Mouse (Mus musculus) c-Kit-positive CD71-positive TER-119-negative erythroid progenitor cells, embryonic 14.5 days (primary cell): ENCODE measurements at regions not wholly inside any gene's neighbourhood (a gene's known extent, or its start where the extent isn't known, plus 50 kb on each side); places are given as distances from the start of the nearest gene placed in this dataset.
"Not testable (repeated sequence)": the region's sequence is repeated elsewhere in the genome, so short reads cannot be mapped to it uniquely, and the experiment has no call there.

ENCODE experiments used
- DNase-seq: peaks from one replicate; pipeline ENCODE4 v3.0.0-alpha.2; 2013; ENCODE audit warnings: low read depth

DNA sequence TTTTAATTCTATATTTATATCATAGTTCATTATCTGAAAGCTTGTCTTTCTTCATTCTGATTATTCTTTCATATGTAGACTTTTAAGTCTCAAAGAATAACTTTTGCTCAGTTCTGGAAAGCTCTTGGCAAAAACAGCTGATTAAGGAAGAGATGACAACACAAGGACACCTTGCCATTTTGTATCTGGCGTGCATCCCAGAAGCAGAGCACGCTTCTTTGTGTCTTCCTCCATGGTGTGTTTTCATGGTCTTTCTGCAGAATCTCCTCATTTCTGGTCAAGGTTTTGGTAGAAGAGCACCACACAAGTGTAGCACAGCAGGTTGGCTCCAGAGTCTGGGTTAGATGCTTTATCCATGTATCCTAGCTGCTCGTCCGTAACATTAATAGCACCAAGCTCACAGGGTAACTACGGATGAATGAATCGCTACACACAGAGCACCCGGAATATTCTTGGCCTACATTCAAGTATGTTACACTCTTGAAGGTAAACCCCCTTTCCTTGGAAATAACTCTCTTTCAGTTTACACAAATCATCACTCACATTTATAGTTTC, 148.9 kb upstream of the Ddhd1 start:
- no peak for DNase-seq

GRCm38 (mm10) chr14:45807767-45808166, 149.8 kb upstream of the Ddhd1 start:
- DNase-seq = no peak

DNA sequence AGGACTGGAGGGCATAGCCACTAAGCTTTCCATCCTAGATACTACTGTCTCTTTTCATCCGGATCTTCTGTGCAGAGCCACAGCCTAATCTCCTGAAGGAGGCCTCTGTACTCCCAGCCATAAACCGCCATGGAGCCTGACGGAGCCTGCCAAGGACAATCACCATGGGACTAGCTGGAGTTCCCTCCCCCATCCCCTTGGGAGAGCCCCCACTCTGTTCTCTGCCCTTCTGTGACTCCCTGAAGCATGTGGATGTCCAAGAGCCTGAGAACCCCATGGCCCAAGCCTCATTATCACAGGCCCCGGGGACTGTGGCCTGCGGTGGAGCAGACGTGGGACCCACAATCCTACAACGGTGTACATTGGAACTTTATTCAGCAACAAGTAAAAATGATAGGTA, 151.5 kb upstream of the Ddhd1 start:
- no peak for DNase-seq

GRCm38 (mm10) chr14:45810101-45810500, 152.2 kb upstream of the Ddhd1 start:
- DNase-seq = no peak

DNA sequence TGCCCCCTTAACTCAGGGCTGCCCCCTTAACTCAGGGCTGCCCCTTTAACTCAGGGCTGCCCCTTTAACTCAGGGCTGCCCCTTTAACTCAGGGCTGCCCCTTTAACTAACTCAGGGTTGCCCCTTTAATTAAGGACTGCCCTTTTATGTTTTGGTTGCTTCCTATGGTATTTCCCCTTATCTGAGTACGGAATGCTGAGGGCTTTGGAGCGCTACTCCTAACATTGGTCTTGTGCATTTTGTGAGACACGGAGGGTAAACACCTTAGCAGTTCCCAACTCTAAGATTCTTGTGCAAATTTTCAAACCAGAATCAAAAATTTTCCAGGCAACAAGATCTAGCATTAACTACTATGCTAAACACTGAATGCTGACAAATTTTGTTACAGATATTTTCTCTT, 152.7 kb upstream of the Ddhd1 start:
- no peak for DNase-seq

- no peak for DNase-seq
Measured at GRCm38 (mm10) chr14:45815598-45815997, 157.7 kb upstream of the Ddhd1 start.

GRCm38 (mm10) chr14:45816611-45817010, 158.7 kb upstream of the Ddhd1 start:
- not testable (repeated sequence) for DNase-seq

- DNase-seq = no peak
Measured at GRCm38 (mm10) chr14:45817756-45818155, 159.8 kb upstream of the Ddhd1 start.

GRCm38 (mm10) chr14:45824601-45825000, 166.7 kb upstream of the Ddhd1 start:
- DNase-seq = no peak

- no peak for DNase-seq
Measured at GRCm38 (mm10) chr14:45826023-45826422, 168.1 kb upstream of the Ddhd1 start.

DNA sequence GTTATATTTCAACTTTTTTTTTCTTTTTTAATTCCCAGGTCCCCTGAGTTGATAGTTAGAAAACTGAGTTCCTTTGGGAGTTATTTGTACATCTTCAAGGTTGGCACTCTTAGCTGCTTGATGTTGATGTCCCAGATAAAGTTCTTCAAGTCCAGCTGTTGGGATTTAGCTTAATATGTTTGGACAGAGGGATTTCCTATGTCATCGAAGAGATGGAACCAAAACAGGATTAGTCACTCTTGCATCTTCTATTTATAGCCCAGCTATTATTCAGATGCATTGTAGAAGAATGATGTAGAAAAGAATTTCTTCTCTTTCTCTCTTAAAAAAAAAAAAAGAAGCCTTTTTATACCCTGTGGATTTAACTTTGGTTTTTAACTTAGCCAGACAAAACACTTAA, 169.2 kb upstream of the Ddhd1 start:
- DNase-seq = no peak

GRCm38 (mm10) chr14:45830457-45830856, 172.5 kb upstream of the Ddhd1 start:
- DNase-seq = no peak

GRCm38 (mm10) chr14:45837039-45837438, 179.1 kb upstream of the Ddhd1 start:
- no peak for DNase-seq

DNA sequence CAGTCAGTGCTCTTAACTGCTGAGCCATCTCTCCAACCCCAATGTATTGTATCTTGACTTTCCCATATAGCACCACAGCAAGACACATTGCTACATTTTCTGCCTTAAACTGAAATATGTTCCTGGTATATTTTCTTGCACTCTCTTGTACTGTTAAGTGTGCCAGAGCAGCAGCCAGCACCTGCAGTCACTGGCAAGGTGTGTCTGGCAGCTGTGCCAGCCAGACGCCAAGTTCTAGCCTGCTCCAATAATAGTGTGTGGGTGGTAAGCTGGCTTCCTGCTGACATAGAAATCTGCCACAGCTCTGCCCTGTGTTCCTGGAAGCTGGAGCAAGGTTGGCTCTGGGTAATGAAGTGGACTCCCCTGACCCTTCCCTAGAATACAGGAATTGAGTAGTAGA, 185.9 kb upstream of the Ddhd1 start:
- DNase-seq = no peak

GRCm38 (mm10) chr14:45850588-45850987, 192.6 kb upstream of the Ddhd1 start:
- DNase-seq = no peak

DNA sequence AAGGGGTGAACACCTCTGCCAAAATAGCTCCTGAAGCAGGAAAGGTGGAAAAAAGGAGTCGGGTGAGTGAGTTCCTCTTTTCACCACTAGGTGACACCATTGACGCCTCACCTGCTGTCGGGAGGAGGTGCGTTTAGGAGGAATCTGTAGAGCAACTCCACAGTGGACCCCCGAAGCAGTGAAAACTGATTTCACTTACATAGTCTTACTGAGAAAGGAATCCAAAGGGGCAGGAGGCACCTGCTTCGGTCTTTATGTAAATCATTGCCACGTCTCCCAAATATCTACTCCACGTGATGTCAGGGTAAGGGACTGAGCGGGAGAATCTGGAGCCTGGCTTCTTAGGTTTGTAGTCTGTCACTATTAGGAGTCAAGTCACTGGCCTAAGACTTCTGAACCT, 220.5 kb upstream of the Ddhd1 start:
- peak; percentile 1 for DNase-seq

DNA sequence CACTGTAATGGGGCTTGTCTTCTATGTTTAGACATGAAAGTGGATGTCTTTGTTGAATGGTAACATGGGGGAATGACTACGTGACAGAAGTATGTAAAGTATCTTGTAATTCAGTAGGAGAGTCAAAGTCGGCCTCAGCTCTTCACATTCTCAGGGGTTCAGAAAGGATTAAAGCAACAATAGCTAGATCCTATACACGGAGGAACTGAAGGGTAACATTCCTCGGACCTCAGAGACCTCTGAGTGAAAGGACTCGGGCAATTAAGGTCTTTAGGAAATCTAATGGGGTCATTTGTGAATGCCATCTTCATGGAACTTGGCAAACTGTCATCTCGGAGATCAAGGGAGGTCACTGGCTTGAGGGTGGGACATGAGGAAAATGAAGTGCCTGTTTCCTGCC, 262.8 kb upstream of the Ddhd1 start:
- no peak for DNase-seq

- DNase-seq = no peak
Measured at GRCm38 (mm10) chr14:45943581-45943980, 285.6 kb upstream of the Ddhd1 start.

DNA sequence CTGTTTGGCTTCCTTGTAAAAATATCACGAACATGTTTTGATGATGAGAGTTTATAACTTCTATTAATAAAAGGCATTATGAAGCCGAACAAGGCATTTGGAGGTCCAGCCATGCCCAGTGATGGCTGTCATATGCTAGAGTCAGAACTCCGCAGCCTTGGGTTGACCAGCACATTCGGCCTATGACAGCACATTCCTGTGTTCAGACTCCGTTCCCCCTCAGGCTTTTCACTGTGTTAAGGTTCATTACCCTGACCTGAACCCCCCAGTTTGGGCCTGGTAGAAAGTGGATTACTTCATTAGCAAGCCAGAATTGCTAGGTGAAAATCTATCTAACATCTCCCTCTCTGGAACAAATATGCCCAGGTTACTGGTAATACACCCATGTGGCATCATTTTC, 286.2 kb upstream of the Ddhd1 start:
- no peak for DNase-seq

- no peak for DNase-seq
Measured at GRCm38 (mm10) chr14:45944506-45944905, 286.6 kb upstream of the Ddhd1 start.

GRCm38 (mm10) chr14:45956624-45957023, 298.7 kb upstream of the Ddhd1 start:
- DNase-seq = no peak

DNA sequence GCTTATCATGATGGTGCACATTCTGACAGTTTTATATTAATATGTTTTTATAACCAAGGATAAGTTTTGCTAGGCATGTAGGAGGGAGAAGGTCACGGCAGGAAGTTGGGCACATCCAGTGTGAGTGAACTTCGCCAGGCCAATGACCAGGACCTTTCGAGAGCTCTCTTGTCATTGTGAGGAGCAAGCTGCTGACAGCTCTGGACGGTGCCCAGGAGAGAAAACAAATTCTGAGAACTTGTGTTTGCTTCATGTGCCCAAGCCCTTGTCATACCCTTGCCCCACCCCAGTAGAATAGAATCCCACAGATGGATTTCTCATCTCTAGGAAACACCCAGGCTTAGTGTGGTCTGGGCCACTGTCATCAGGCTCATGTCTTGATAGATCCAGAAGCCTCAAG, 304.5 kb upstream of the Ddhd1 start:
- DNase-seq = no peak

GRCm38 (mm10) chr14:45964043-45964442, 306.1 kb upstream of the Ddhd1 start:
- no peak for DNase-seq

GRCm38 (mm10) chr14:45983206-45983857, 325.4 kb upstream of the Ddhd1 start:
- no peak for DNase-seq
